Mouse (Mus musculus): ENCODE data around the gene Bglap. TPM values are rescaled to one million over a fixed set of nuclear protein-coding genes. Genes with fewer than 3 reads are reported as not detected.
"Not testable (repeated sequence)": the region's sequence is repeated elsewhere in the genome, so short reads cannot be mapped to it uniquely, and the experiment has no call there.

The Bglap gene
- polyA plus RNA-seq, 1 experiment from 2014 or later, result not detected

- Histone ChIP-seq H3K9ac (ENCODE audit: low read depth, low read length) (no peak overlapping the region), H3K4me1 (ENCODE audit: control insufficient read depth, insufficient read depth, low read length) (peaks cover 12% of the 10 kb centered on the region), H3K4me2 (ENCODE audit: low read depth, low read length) (no peak overlapping the region), H3K36me3 (ENCODE audit: control insufficient read depth, insufficient read depth, low read length) (peaks cover 4% of the 10 kb centered on the region), H3K4me3 (ENCODE audit: low read length) (no peak overlapping the region), H3K27me3 (replicated peaks; ENCODE audit: control insufficient read depth, insufficient read depth, low read length) (no peaks in the 10 kb centered on the region), H3K9me3 (ENCODE audit: control insufficient read depth, low read length) (no peaks in the 10 kb centered on the region), H3K27ac (ENCODE audit: low read length) (no peak overlapping the region)
- ATAC-seq, result no peak
- WGBS, result 93% methylated on average over 10 of the region's 10 CpGs
These were observed 19.4 kb upstream of the Bglap start for GRCm38 (mm10) chr3:88403522-88404230.

DNA sequence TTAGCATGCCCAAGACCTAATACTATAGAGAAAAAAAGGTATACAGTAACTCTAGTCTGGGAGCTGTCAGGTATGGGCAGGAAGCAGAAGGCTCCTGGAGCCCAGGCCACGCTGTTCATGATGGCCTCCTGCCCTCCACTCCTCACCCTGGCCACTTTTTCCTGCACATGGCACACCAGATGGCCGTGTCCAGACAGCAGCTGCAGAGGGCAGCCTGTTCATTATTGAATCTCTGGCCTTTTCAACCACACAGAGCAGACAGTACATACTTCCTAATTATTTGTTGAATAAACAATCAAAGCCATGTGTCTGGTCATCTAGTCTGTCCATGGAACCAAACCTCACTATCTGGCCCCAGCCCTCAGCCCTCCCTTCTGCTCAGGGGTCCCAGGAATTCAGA lies 14.4 kb upstream of the Bglap start:
- no peaks in the 10 kb centered on the region for H3K9me3 ChIP-seq (ENCODE audit: control insufficient read depth, low read length)
- no peak overlapping the region for H3K27ac ChIP-seq (ENCODE audit: low read length)
- H3K9ac ChIP-seq (ENCODE audit: low read depth, low read length), result no peak overlapping the region
- H3K27me3 ChIP-seq (replicated peaks; ENCODE audit: control insufficient read depth, insufficient read depth, low read length), result no peaks in the 10 kb centered on the region
- peaks cover 3% of the 10 kb centered on the region; the same call in 1 of the 2 replicates for H3K36me3 ChIP-seq (ENCODE audit: control insufficient read depth, insufficient read depth, low read length)
- WGBS, result 78% methylated on average over 2 of the region's 2 CpGs
- no peak overlapping the region for H3K4me2 ChIP-seq (ENCODE audit: low read depth, low read length)
- H3K4me3 ChIP-seq (ENCODE audit: low read length), result no peak overlapping the region
- no peak for ATAC-seq
- no peaks in the 10 kb centered on the region for H3K4me1 ChIP-seq (ENCODE audit: control insufficient read depth, insufficient read depth, low read length)

GRCm38 (mm10) chr3:88395742-88396141 lies 11.5 kb upstream of the Bglap start:
- Histone ChIP-seq H3K4me2 (ENCODE audit: low read depth, low read length) (no peak overlapping the region), H3K27me3 (replicated peaks; ENCODE audit: control insufficient read depth, insufficient read depth, low read length) (no peaks in the 10 kb centered on the region), H3K4me3 (ENCODE audit: low read length) (no peak overlapping the region), H3K9me3 (ENCODE audit: control insufficient read depth, low read length) (no peaks in the 10 kb centered on the region), H3K36me3 (ENCODE audit: control insufficient read depth, insufficient read depth, low read length) (peaks cover 3% of the 10 kb centered on the region), H3K27ac (ENCODE audit: low read length) (no peak overlapping the region), H3K9ac (ENCODE audit: low read depth, low read length) (no peak overlapping the region), H3K4me1 (ENCODE audit: control insufficient read depth, insufficient read depth, low read length) (no peaks in the 10 kb centered on the region)
- ATAC-seq, result no peak
- WGBS, result 87% methylated on average over 8 of the region's 8 CpGs

- H3K9ac ChIP-seq (ENCODE audit: low read depth, low read length), result no peak overlapping the region
- no peak overlapping the region for H3K4me3 ChIP-seq (ENCODE audit: low read length)
- peaks cover 3% of the 10 kb centered on the region for H3K36me3 ChIP-seq (ENCODE audit: control insufficient read depth, insufficient read depth, low read length)
- no peak for ATAC-seq
- H3K27ac ChIP-seq (ENCODE audit: low read length), result no peak overlapping the region
- 97% methylated on average over 6 of the region's 6 CpGs for WGBS
- H3K9me3 ChIP-seq (ENCODE audit: control insufficient read depth, low read length), result no peaks in the 10 kb centered on the region; the same call in 1 of the 2 replicates
- H3K4me2 ChIP-seq (ENCODE audit: low read depth, low read length), result no peak overlapping the region
- H3K4me1 ChIP-seq (ENCODE audit: control insufficient read depth, insufficient read depth, low read length), result no peaks in the 10 kb centered on the region
- no peaks in the 10 kb centered on the region for H3K27me3 ChIP-seq (replicated peaks; ENCODE audit: control insufficient read depth, insufficient read depth, low read length)
These were observed 11.0 kb upstream of the Bglap start for GRCm38 (mm10) chr3:88395288-88395687.

- Histone ChIP-seq H3K4me3 (ENCODE audit: low read length) (no peak overlapping the region), H3K4me2 (ENCODE audit: low read depth, low read length) (no peak overlapping the region), H3K27ac (ENCODE audit: low read length) (no peak overlapping the region), H3K9ac (ENCODE audit: low read depth, low read length) (no peak overlapping the region), H3K27me3 (replicated peaks; ENCODE audit: control insufficient read depth, insufficient read depth, low read length) (no peaks in the 10 kb centered on the region), H3K4me1 (ENCODE audit: control insufficient read depth, insufficient read depth, low read length) (no peaks in the 10 kb centered on the region), H3K9me3 (ENCODE audit: control insufficient read depth, low read length) (no peaks in the 10 kb centered on the region; the same call in 1 of the 2 replicates), H3K36me3 (ENCODE audit: control insufficient read depth, insufficient read depth, low read length) (peaks cover 3% of the 10 kb centered on the region)
- 82% methylated on average over 9 of the region's 9 CpGs for WGBS
- no peak for ATAC-seq
These were observed 9.6 kb upstream of the Bglap start for GRCm38 (mm10) chr3:88393776-88394375.

DNA sequence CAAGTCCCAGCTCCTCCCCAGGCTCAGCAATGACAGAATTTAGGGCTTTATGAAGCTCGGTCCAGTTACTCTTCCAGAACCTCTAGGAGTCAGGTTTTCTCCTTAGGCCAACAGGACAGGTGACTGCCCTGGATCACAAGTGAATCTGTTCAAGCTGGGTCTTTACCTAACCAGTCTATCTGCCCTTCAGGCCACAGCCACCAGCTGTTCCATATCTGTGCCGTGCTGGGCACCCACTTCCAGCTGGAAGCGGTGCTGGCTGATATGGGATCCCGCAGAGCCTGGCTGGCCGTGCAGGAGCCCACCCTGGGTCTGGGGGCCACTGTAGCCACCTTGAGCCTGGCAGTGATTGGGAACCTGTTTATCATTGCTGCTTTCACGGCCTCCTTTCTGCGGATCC lies 1.9 kb downstream of the Bglap start:
- H3K27me3 ChIP-seq (replicated peaks; ENCODE audit: control insufficient read depth, insufficient read depth, low read length); H3K4me1 ChIP-seq (ENCODE audit: control insufficient read depth, insufficient read depth, low read length); H3K9ac ChIP-seq (ENCODE audit: low read depth, low read length); H3K9me3 ChIP-seq (ENCODE audit: control insufficient read depth, low read length); H3K27ac ChIP-seq (ENCODE audit: low read length); H3K4me2 ChIP-seq (ENCODE audit: low read depth, low read length); H3K4me3 ChIP-seq (ENCODE audit: low read length); H3K36me3 ChIP-seq (ENCODE audit: control insufficient read depth, insufficient read depth, low read length): not testable (repeated sequence)
- peak; percentile 12; the same call in 1 of the 2 replicates for ATAC-seq
- WGBS, result 15% methylated on average over 1 of the region's 7 CpGs

DNA sequence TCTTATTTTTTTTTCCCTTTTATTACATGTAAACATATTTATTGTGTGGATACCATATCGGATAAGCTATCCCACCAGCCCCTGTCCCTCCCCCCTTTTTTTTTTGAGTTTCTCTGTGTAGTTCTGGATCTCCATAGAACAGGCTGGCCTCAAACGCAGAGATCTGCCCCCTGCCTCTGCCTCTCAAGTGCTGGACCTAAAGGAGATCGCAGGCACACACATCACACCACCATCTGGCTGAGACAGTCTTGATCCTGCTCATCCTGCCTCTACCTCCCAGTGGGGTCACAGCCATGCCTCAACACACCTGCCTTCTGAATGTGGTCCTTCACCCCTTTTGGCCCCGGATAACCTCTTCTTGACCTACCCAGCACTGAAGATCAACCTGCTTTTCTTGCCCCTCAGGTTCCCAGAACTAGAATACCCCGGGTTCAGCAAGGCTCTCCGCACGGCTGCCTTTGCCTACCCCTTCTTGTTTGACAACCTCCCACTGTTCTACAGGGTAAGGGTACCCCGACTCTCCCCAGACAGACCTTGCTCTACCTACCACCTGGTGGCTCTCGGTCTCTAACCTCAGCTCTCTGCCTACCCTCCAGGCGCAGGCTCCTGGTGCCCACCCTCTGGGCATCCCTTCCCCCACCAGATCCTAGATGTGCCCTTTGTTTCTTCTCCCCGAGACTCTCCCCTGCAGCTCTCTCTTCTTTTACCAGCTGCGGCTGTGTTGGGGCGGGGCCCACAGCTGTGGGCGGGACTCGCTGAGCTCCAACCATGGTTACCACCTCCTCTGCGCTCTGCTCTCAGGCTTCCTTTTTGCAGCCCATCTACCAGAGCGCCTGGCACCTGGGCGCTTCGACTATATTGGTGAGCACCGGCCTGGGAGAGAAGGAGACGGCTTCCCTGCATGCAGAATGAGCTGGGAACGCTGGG lies 2.6 kb downstream of the Bglap start:
- H3K27ac ChIP-seq (ENCODE audit: low read length); H3K27me3 ChIP-seq (replicated peaks; ENCODE audit: control insufficient read depth, insufficient read depth, low read length); H3K4me1 ChIP-seq (ENCODE audit: control insufficient read depth, insufficient read depth, low read length); H3K9me3 ChIP-seq (ENCODE audit: control insufficient read depth, low read length); H3K36me3 ChIP-seq (ENCODE audit: control insufficient read depth, insufficient read depth, low read length): not testable (repeated sequence)
- Histone ChIP-seq H3K9ac (ENCODE audit: low read depth, low read length) (peak overlapping the region; percentile 29; the same call in 1 of the 2 replicates), H3K4me2 (ENCODE audit: low read depth, low read length) (0 out of 2 replicates have a peak overlapping the region, but pooled peaks have one; percentile 37), H3K4me3 (ENCODE audit: low read length) (0 out of 2 replicates have a peak overlapping the region, but pooled peaks have one; percentile 16)
- WGBS, result 8% methylated on average over 19 of the region's 22 CpGs
- ATAC-seq, result peak; percentile 91

GRCm38 (mm10) chr3:88378599-88378998 lies 5.7 kb downstream of the Bglap start, which contains the start of gene Bglap2:
TSS of gene Bglap2 (minus strand) at chr3:88378699.
- not testable (repeated sequence) for H3K9ac ChIP-seq (ENCODE audit: low read depth, low read length); H3K27ac ChIP-seq (ENCODE audit: low read length); H3K27me3 ChIP-seq (replicated peaks; ENCODE audit: control insufficient read depth, insufficient read depth, low read length); H3K9me3 ChIP-seq (ENCODE audit: control insufficient read depth, low read length); H3K4me3 ChIP-seq (ENCODE audit: low read length); H3K36me3 ChIP-seq (ENCODE audit: control insufficient read depth, insufficient read depth, low read length); H3K4me1 ChIP-seq (ENCODE audit: control insufficient read depth, insufficient read depth, low read length); ATAC-seq; H3K4me2 ChIP-seq (ENCODE audit: low read depth, low read length)
- WGBS, result 75% methylated on average over 4 of the region's 5 CpGs

DNA sequence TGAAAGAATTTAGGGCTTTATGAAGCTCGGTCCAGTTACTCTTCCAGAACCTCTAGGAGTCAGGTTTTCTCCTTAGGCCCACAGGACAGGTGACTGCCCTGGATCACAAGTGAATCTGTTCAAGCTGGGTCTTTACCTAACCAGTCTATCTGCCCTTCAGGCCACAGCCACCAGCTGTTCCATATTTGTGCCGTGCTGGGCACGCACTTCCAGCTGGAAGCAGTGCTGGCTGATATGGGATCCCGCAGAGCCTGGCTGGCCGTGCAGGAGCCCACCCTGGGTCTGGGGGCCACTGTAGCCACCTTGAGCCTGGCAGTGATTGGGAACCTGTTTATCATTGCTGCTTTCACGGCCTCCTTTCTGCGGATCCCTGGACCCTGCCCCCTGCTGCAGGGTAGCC lies 7.6 kb downstream of the Bglap start:
- H3K36me3 ChIP-seq (ENCODE audit: control insufficient read depth, insufficient read depth, low read length); H3K27ac ChIP-seq (ENCODE audit: low read length); H3K9ac ChIP-seq (ENCODE audit: low read depth, low read length); H3K27me3 ChIP-seq (replicated peaks; ENCODE audit: control insufficient read depth, insufficient read depth, low read length); H3K4me1 ChIP-seq (ENCODE audit: control insufficient read depth, insufficient read depth, low read length); H3K4me3 ChIP-seq (ENCODE audit: low read length); H3K9me3 ChIP-seq (ENCODE audit: control insufficient read depth, low read length): not testable (repeated sequence)
- 19% methylated on average over 5 of the region's 7 CpGs for WGBS
- H3K4me2 ChIP-seq (ENCODE audit: low read depth, low read length), result peak overlapping the region; percentile 37; the same call in 1 of the 2 replicates
- peak; percentile 42 for ATAC-seq

Data from intestine, embryonic 16.5 days (tissue).